Mouse (Mus musculus) stomach, postnatal 0 days (tissue): ENCODE results near the gene A130010J15Rik.

ENCODE experiments used
- CTCF ChIP-seq: IDR thresholded peaks from 2 replicates; pipeline ENCODE4 v1.5.1; 2016; ENCODE audit warnings: antibody characterized with exemption, low read depth, mild to moderate bottlenecking, moderate library complexity
- EP300 ChIP-seq: optimal IDR thresholded peaks from 2 replicates; pipeline ENCODE3; 2016; ENCODE audit warnings: antibody characterized with exemption

DNA sequence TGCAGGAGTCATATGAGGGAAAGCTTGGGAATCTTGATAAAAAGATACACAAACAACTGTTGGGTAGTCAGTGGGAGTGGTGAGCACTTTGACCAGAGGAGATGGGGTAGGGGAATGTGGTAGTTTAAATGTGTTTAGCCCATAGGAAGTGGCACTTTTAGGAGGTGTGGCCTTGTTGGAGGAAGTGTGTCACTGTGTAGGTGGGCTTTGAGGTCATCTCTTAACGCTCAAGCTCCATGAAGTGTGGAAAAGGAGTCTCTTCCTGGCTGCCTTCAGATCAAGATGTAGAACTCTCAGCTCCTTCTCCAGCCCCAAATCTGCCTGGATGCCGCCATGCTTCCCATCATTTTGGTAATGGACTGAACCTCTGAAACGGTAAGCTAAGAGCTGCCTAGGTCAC, 39.7 kb downstream of the A130010J15Rik start, which contains the start of gene Lamb3:
- TF ChIP-seq CTCF (no peak), EP300 (no peak)
